Mouse (Mus musculus) E14TG2a.4 (cell line): Measurements from ENCODE around the gene Smyd3.

ENCODE experiments used
- CTCF ChIP-seq: conservative IDR thresholded peaks from 2 replicates; pipeline ENCODE4 v1.5.1; 2014; ENCODE audit warnings: low read length
- NANOG ChIP-seq: IDR thresholded peaks from 2 replicates; pipeline ENCODE4 v1.6.1; 2014; ENCODE audit warnings: borderline replicate concordance, low read length, mixed read lengths

DNA sequence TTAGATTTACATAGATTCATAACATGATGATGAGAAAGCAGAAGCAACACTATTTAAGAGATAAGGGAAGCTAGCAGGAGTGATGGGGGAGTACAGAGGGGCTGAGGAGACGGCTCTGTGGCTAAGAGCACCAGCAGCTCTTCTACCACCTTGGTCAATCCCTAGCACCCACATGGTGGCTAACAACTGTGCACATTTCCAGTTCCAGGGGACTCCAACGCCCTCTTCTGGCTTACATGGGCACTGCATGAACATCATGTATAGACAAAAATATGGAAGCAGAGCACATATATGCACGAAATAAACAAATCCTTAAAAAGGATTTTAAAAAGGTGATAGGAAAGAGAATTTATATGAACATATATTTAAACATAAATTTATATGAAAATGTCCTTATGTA, 23.7 kb upstream of the Smyd3 start:
- TF ChIP-seq CTCF, result peak; percentile 65
- no peak for TF ChIP-seq NANOG
